Comparison of ENCODE assay signal across 8 mouse cellular contexts in the genomic region with DNA sequence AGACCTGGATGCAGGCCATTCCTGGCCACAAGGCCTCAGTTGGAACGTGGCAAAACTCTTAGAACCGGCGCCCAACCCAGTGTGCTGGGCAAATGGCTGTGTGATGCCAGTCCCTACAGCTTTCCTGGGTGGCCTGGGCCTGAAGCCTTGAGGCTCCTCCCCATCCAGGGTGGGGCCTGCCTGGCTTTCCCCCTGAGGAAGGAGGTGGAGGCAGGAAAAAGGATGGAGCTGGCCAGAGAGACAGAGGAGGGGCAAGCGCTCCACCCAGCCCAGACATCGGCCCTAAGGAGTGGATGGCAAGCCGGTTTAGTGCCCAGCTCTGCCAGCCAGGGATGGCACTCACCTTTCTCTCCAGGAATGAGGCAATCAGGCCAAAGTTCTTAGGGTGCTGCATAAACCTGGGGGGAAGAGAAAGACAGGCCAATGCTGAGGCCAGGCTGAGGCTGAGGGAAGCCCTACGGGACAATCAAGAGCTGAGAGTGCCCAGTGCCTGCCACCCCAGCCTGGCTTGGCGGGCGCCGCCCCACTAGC.
DNase-seq lines count a peak whose midpoint lies in the region; ATAC-seq and TF ChIP-seq lines count a peak whose summit lies in the region.

No protein-coding gene starts in this region.

- intact Hi-C loops in left cerebral cortex, adult 2 months (cut with DNase I): no loop called here
- intact Hi-C loops in left cerebral cortex, postnatal 14 days (cut with DNase I): no loop called here

- no peaks in the 10 kb centered on the region for H3K9me3 ChIP-seq in heart, embryonic 15.5 days (replicated peaks)

- no peak overlapping the region for H3K4me3 ChIP-seq in left cerebral cortex, adult 2 months
- no peak overlapping the region for H3K4me3 ChIP-seq in brown adipose tissue, adult 24 weeks (ENCODE audit: insufficient read depth, low read depth, low read length)
- H3K4me3 ChIP-seq in heart, embryonic 15.5 days: no peak overlapping the region

- DNase-seq in left cerebral cortex, adult 2 months (ENCODE audit: extremely low spot score in 1 of 2, low spot score in 2 of 2): no peak
- DNase-seq in left cerebral cortex, postnatal 14 days (ENCODE audit: low spot score in 2 of 2): no peak
- DNase-seq in lung, postnatal 14 days: peak; percentile 61
- no peak for DNase-seq in spleen, postnatal 36 days (ENCODE audit: low spot score in 2 of 2)
- DNase-seq in ovary, postnatal 10 days (ENCODE audit: low spot score): no peak

- ATAC-seq in heart, embryonic 15.5 days (replicated peaks; ENCODE audit: insufficient number of reproducible peaks, insufficient read depth, low FRiP score, low read depth): 0 out of 2 replicates have a peak, but pooled peaks have one; percentile 5
- no peak for ATAC-seq in megakaryocyte, adult 5-6 weeks (ENCODE audit: poor library complexity, severe bottlenecking)

- TF ChIP-seq CTCF in left cerebral cortex, adult 2 months (IDR thresholded peaks at IDR 0.05): no peak

- no peaks in the 10 kb centered on the region for H3K27me3 ChIP-seq in heart, embryonic 15.5 days

- H3K36me3 ChIP-seq in heart, embryonic 15.5 days: peaks cover 51% of the 10 kb centered on the region

- WGBS in heart, embryonic 15.5 days: 88% methylated on average over 10 of the region's 10 CpGs

- H3K27ac ChIP-seq in left cerebral cortex, adult 2 months: peak overlapping the region; percentile 78
- H3K27ac ChIP-seq in brown adipose tissue, adult 24 weeks (replicated peaks; ENCODE audit: low read depth, low read length): peak overlapping the region; percentile 67
- peak overlapping the region; percentile 89 for H3K27ac ChIP-seq in heart, embryonic 15.5 days

- H3K4me1 ChIP-seq in brown adipose tissue, adult 24 weeks (ENCODE audit: control insufficient read depth, insufficient read depth, insufficient read length, low read length): peaks cover 10% of the 10 kb centered on the region
- peaks cover 31% of the 10 kb centered on the region for H3K4me1 ChIP-seq in heart, embryonic 15.5 days (replicated peaks)

- H3K9ac ChIP-seq in heart, embryonic 15.5 days: peak overlapping the region; percentile 18; the same call in 1 of the 2 replicates

- 0 out of 2 replicates have a peak overlapping the region, but pooled peaks have one; percentile 13 for H3K4me2 ChIP-seq in heart, embryonic 15.5 days
